Mouse (Mus musculus) limb, embryonic 15.5 days (tissue): Measurements from ENCODE around the gene Sppl3. TPM values are rescaled to one million over a fixed set of nuclear protein-coding genes. Genes with fewer than 3 reads are reported as not detected.

Source experiments
- ATAC-seq: fragments of 200-750 bp; cut with Nextera tagmentation; 2 replicates; pipeline ENCODE4 v1.8.0; 2017; ENCODE audit warnings: low read depth, moderate TSS enrichment; ENCODE audit not compliant: insufficient number of reproducible peaks, low FRiP score, low TSS enrichment
- H3K27ac ChIP-seq: fragments of 300-500 bp; sonication (generic); 2 replicates; pipeline ENCODE4 v1.5.1; 2015; ENCODE audit warnings: moderate library complexity, mild to moderate bottlenecking, inconsistent platforms
- H3K27me3 ChIP-seq: fragments of 300-500 bp; sonication (generic); 2 replicates; pipeline ENCODE4 v1.6.1; 2015; ENCODE audit warnings: inconsistent platforms
- H3K36me3 ChIP-seq: fragments of 300-500 bp; sonication (generic); 2 replicates; pipeline ENCODE4 v1.6.1; 2015; ENCODE audit warnings: inconsistent platforms
- H3K4me1 ChIP-seq: fragments of 300-500 bp; sonication (generic); 2 replicates; pipeline ENCODE4 v1.6.1; 2015; ENCODE audit warnings: inconsistent platforms
- H3K4me2 ChIP-seq: fragments of 300-500 bp; sonication (generic); 2 replicates; pipeline ENCODE4 v1.6.1; 2015; ENCODE audit warnings: mild to moderate bottlenecking, inconsistent platforms
- H3K4me3 ChIP-seq: fragments of 300-500 bp; sonication (generic); 2 replicates; pipeline ENCODE4 v1.5.1; 2015; ENCODE audit warnings: mild to moderate bottlenecking, inconsistent platforms
- H3K9ac ChIP-seq: fragments of 300-500 bp; sonication (generic); 2 replicates; pipeline ENCODE4 v1.6.1; 2015; ENCODE audit warnings: inconsistent platforms
- H3K9me3 ChIP-seq: fragments of 300-500 bp; sonication (generic); 2 replicates; pipeline ENCODE4 v1.6.1; 2016; ENCODE audit warnings: inconsistent platforms
- WGBS: fragments of 180-500 bp; shearing (Covaris S2); methylation state at CpG from one replicate; pipeline ENCODE4 v1.1.7; 2015; 5-methylcytosine and 5-hydroxymethylcytosine counted together
- polyA plus RNA-seq: library from polyadenylated mRNA; unstranded; fragments of >200 nt; fragmentation: Nextera tagmentation; extraction: Ambion mirVana; gene quantifications from 2 replicates; pipeline ENCODE4 v1.2.1, GENCODE M21; 2015

The Sppl3 gene
- 18.6 and 19.9 TPM in 2 replicates for polyA plus RNA-seq

DNA sequence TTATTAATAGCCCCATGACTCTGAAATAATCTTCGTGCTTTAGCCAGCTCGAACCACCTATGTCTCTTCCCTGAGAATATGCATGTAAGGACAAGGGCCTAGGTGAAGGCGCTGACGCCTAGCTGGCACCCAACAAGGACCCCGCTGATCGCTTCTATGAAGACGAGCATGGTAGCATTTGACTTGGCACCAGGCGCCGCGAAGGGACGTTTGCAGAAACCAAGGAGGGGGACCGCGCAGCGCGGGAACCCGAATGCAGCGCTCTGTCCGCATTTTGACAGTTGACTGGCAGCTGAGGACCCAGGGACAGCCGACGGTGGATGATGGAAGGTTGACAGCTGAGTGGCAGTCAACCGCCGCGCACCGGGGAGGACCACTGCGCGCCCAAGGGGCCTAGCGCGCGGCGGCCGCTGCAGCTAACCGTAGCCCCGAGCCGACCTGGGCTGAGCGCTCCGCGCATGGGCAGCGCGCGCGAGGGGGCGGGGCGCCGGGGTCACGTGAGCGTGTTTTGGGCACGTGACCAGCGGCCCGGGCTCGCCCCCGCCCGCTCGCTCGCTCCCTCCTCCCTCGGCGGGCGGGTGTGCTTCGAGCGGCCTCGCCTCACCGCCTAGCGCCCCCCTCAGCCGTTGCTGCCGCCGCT is at the start of gene Sppl3:
Gene Sppl3, plus strand, starts transcription at position 561 of the 640 bp plus-strand sequence.
- Histone ChIP-seq H3K27me3 (no peaks in the 10 kb centered on the region), H3K27ac (peak within 1 kb of the TSS; percentile 94), H3K4me2 (peak within 1 kb of the TSS; percentile 77), H3K4me3 (peak within 1 kb of the TSS; percentile 95), H3K9ac (peak within 1 kb of the TSS; percentile 99), H3K9me3 (no peaks in the 10 kb centered on the region), H3K4me1 (peaks cover 27% of the 10 kb centered on the region), H3K36me3 (no peaks in the 10 kb centered on the region)
- ATAC-seq: peak; percentile 87
- WGBS: 2% methylated on average over 50 of the region's 65 CpGs

DNA sequence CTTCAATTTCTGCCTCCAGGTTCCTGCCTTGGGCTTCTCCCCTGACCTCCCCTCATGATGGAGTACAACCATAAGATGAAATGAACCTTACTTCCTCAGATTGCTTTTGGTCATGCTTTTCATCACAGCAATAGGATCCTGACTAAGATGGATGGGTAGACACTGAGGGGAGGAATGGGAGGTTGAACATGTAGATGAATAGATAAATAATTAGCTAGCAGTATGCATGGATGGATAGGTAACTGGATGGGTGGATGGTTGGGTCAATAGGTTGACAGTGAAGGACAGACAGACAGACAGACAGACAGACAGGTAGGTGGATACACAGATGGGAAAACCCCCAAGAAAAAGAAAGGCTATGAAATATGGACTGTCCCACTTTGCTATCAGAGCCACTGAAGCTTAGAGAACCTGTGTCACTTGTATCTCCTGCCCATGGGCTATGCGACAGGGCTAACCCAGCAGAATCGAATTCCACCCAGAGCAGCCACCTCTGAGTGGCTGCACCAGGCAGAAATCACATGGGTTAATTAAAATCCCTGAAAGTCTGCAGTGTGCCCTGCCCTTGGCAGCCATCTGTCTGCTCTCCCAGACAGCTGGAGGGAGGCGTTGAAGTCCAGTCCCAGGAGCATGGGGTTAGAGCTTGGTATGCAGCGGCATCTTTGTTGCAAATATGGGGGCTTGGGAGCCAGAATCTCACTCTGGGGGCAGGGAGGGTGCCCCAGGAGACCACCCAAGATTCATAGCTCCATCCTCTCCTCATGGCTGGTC is 49.2 kb upstream of the Sppl3 start:
- H3K27ac ChIP-seq: no peak overlapping the region
- H3K27me3 ChIP-seq: no peaks in the 10 kb centered on the region
- H3K9me3 ChIP-seq: no peaks in the 10 kb centered on the region
- whole genome bisulfite sequencing: 19% methylated on average over 4 of the region's 4 CpGs
- H3K36me3 ChIP-seq: no peaks in the 10 kb centered on the region
- no peak overlapping the region for H3K9ac ChIP-seq
- H3K4me1 ChIP-seq: no peaks in the 10 kb centered on the region; the same call in 1 of the 2 replicates
- ATAC-seq: no peak
- H3K4me2 ChIP-seq: no peak overlapping the region
- H3K4me3 ChIP-seq: no peak overlapping the region

DNA sequence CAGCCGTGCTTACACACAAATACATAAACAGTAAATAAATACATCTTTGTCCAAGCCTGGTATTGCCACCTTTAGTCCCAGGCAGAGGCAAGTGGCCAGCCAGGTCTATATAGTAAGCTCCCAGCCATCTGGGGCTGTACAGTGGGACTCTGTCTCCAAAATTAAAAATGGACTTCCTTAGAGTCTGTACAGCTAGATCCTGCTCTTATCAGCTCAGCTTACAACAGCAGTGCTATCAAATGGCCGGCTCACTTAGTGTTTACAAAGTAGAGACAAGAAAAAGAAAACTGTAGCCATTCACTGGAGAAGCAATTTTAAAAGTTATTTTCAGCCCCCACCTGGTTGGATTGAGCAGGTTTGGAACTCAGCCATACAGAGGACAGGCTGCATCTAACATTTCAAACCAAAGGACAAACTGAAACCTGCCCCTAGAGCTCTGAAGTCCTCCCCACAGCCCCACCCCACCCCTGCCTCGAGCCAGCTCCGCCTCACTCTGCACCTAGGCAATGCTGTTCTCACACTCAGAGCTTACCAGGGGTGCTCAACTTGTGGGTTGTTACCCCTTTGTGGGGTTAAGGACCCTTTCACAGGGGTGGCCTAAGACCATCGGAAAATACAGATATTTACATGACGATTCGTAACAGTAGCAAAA is 46.5 kb upstream of the Sppl3 start:
- H3K4me1 ChIP-seq: no peaks in the 10 kb centered on the region; the same call in 1 of the 2 replicates
- H3K9me3 ChIP-seq: no peaks in the 10 kb centered on the region
- H3K9ac ChIP-seq: no peak overlapping the region
- no peak for ATAC-seq
- H3K4me3 ChIP-seq: no peak overlapping the region
- no peak overlapping the region for H3K27ac ChIP-seq
- 59% methylated on average over 7 of the region's 7 CpGs for WGBS
- no peak overlapping the region for H3K4me2 ChIP-seq
- no peaks in the 10 kb centered on the region for H3K36me3 ChIP-seq
- peaks cover 18% of the 10 kb centered on the region for H3K27me3 ChIP-seq

DNA sequence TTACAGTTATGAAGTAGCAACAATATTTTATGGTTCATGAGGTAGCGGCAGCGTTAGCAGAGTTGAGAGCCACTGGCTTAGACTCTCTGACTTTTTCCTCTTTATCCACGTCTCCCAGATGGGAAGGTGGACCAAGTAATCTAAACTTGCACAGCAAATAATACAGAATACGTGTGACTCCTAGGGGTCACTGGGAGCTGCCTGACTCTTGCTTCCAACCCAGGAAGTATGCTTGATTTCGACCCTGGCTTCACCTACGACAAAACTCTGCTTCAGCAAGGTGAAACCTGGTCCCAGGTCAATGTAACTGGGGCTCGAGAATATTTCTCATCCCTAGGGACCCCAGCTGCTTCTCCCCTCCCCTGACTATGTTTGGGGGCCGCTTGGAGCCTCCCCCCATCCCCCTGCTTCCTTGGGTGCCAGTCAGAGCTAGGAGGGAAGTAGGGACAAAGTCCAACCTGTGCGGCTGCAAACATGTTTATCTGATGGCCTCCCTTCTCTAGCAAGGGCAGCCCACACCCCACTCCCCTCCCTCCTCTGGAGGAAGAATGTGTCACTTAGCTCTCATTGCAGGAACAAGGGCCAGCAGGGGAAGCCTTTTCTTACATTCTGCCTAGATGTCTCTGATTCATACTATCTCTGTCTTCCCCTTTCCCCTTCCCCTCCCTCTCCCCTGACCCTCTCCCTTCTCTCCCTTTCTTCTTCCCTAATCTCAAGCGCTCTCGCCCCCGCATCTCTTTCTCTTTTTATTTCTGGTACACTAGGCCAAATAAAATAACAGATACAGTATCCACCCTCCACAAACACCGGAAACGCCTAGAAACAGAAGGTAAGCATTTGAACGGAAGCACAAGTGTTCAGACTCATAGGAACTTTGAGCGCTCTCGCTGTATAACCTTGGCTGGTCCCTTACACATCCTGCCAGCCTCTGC is 45.7 kb upstream of the Sppl3 start:
- Histone ChIP-seq H3K4me1 (no peaks in the 10 kb centered on the region; the same call in 1 of the 2 replicates), H3K4me3 (no peak overlapping the region), H3K27ac (no peak overlapping the region), H3K27me3 (peaks cover 18% of the 10 kb centered on the region), H3K9ac (no peak overlapping the region), H3K4me2 (no peak overlapping the region), H3K36me3 (no peaks in the 10 kb centered on the region), H3K9me3 (no peaks in the 10 kb centered on the region)
- ATAC-seq: no peak
- 60% methylated on average over 17 of the region's 17 CpGs for WGBS

DNA sequence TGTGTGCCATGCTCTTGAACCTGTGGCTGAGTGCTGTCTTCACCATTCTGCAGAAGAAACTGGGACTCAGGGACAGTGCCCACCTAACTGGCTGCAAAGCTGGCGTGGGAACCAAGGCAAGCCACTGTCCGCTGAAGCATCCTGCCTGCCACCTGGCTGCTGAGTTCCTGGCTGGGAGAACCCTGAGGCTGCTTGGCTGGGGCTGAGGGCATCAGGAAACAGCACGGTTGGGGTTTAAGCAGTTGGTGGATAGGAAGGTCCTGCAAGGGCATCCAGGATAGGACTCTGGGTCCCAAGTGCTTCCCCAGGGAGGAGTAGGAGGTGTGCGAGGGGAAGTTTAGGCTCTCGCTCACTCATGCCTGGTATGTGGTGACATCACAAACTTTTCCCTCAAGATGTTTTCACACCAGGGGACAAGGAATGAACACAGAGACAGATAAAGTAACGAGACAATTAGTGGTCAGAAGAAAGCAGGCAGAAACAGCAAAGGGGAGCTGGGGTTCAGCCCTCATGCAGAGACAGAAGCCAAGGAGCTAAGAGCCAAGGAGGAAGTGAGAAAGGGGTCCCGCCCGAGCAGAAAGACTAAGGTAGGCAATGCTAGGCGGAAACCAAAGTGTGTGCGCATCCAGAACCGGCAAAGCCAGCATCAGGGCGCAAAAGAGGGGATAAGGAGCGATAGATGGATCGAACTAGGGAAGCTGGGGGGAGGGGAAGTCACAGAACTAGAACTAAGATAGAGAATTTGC is 43.2 kb upstream of the Sppl3 start:
- 40% methylated on average over 14 of the region's 14 CpGs for WGBS
- Histone ChIP-seq H3K27ac (no peak overlapping the region), H3K4me2 (no peak overlapping the region), H3K9ac (no peak overlapping the region), H3K36me3 (no peaks in the 10 kb centered on the region), H3K9me3 (no peaks in the 10 kb centered on the region), H3K4me3 (no peak overlapping the region), H3K27me3 (peaks cover 18% of the 10 kb centered on the region), H3K4me1 (no peaks in the 10 kb centered on the region; the same call in 1 of the 2 replicates)
- ATAC-seq: no peak

DNA sequence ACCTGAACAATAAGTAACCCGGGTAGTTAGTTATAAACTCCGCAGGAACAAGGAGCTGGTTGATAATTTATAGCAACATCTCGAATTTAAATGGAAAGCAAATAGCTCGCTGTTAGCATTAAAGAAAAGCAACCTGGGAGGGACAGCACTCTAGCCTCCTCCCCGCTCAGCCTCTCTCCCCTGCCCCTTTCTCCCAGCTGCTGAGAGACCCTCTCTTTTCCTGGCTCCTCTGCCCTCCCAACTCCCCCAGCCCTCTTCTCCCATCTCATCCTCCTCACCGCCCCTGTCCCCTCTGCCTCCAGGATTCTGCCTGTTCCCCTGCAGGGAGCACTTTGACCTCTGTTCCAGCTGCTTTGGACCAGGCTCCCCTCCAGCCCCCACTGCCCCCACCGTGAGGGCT is 42.3 kb upstream of the Sppl3 start:
- no peak overlapping the region for H3K4me2 ChIP-seq
- H3K27me3 ChIP-seq: peaks cover 18% of the 10 kb centered on the region
- WGBS: 30% methylated on average over 7 of the region's 7 CpGs
- H3K9me3 ChIP-seq: no peaks in the 10 kb centered on the region
- H3K36me3 ChIP-seq: no peaks in the 10 kb centered on the region
- no peak overlapping the region for H3K9ac ChIP-seq
- H3K4me3 ChIP-seq: no peak overlapping the region
- no peaks in the 10 kb centered on the region; the same call in 1 of the 2 replicates for H3K4me1 ChIP-seq
- ATAC-seq: no peak
- H3K27ac ChIP-seq: no peak overlapping the region

DNA sequence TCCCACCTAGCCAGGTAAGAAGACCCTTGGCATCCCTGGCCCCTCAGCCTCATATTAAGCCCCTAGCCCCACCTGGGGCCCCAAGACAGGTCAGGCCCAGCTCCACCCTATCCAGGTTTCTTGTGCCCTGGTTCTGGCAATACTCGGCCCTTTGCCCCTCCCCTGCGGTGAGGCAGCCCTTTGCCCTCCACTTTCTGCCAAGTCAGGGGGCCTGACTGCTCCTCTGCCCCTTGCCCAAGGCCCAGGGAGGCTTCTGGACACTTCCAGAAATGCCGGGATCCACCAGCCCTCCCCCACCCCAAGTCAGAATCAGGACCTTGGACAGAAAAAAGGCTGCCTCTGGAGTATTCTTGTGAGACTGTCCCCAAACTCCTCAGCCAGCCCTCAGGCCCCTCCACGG is 41.9 kb upstream of the Sppl3 start:
- Histone ChIP-seq H3K36me3 (no peaks in the 10 kb centered on the region), H3K9ac (no peak overlapping the region), H3K27ac (no peak overlapping the region), H3K4me1 (no peaks in the 10 kb centered on the region; the same call in 1 of the 2 replicates), H3K4me3 (no peak overlapping the region), H3K9me3 (no peaks in the 10 kb centered on the region), H3K27me3 (peaks cover 18% of the 10 kb centered on the region), H3K4me2 (no peak overlapping the region)
- ATAC-seq: no peak
- WGBS: 16% methylated on average over 4 of the region's 4 CpGs

DNA sequence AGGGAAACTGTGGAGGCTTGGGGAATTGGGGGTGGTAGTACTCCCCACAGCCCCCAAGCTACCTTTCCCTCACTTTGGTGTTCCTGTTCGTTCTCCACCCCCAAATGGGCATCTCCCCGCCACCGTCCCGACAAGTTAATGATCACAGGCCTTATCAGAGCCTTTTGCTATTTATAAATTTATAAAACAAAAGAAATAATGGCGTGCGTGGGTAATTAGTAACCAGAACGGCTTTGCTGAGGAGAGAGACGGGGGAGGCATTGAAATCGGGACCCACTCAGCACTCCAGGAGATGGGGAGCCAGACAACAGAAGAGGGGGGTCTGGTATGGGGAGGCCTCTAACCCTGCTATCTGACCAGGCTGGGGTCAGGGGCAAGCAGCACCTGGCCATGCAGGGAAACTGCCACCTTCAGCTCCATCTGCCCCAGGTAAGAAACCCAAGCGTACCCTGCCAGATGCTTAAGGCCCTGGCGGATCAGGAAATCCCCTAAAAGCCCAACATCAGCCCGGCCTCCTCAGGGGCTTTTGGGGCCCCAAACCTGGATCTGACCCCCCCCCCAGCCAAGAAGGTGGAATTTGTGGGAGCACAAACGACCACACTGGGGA is 41.2 kb upstream of the Sppl3 start:
- Histone ChIP-seq H3K36me3 (no peaks in the 10 kb centered on the region), H3K4me2 (no peak overlapping the region), H3K27ac (no peak overlapping the region), H3K27me3 (peaks cover 18% of the 10 kb centered on the region), H3K4me3 (no peak overlapping the region), H3K9ac (no peak overlapping the region), H3K9me3 (no peaks in the 10 kb centered on the region), H3K4me1 (no peaks in the 10 kb centered on the region)
- 58% methylated on average over 13 of the region's 13 CpGs for WGBS
- ATAC-seq: no peak

DNA sequence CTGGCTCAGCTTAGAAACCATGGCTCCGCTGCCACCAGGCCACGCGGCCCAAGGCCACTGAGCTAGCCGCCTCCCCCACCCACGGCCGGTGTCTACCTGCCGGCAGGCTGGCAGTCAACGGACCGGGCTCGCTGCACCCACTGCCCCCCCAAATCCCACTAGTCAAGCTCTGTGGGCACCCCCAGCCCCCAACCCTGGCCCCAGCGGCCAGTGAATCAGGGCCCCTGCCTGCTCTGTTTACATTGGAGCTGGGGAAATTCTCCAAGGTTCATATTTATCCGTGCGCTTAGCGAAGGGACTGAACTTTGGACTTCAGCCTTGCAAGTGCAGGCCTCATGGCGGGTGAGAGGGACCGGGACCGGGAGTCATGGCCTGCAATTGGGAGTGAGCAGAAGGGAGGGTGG is 40.1 kb upstream of the Sppl3 start, which contains the start of gene Hnf1a:
Gene Hnf1a, minus strand, starts transcription at position 271 of the 404 bp plus-strand sequence.
- H3K4me1 ChIP-seq: no peaks in the 10 kb centered on the region
- no peak within 1 kb of the TSS for H3K27ac ChIP-seq
- no peaks in the 10 kb centered on the region for H3K36me3 ChIP-seq
- no peaks in the 10 kb centered on the region for H3K9me3 ChIP-seq
- peaks cover 18% of the 10 kb centered on the region for H3K27me3 ChIP-seq
- no peak for ATAC-seq
- WGBS: 83% methylated on average over 17 of the region's 17 CpGs
- H3K9ac ChIP-seq: no peak within 1 kb of the TSS
- no peak within 1 kb of the TSS for H3K4me2 ChIP-seq
- H3K4me3 ChIP-seq: no peak within 1 kb of the TSS

DNA sequence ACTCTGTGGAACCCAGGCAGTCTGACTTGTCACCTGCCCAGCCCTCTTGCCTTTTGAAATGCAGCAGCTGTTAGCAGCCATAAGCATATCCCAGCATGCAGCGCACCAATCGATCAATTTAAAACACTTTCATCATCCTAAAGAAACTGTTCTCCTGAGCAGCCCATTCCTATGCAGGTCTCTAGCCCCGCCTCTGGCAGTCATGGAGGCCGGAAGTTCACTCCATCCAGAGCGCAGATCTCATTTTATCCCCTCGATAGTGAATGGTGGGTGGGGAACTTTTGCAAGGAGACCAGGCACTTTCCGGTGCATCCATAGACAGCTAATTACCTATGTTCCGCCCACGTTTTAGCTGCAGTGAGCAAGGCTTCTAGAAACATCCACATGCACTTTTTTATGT is 38.7 kb upstream of the Sppl3 start:
- Histone ChIP-seq H3K27ac (no peak overlapping the region), H3K36me3 (no peaks in the 10 kb centered on the region), H3K4me3 (no peak overlapping the region), H3K9ac (no peak overlapping the region), H3K9me3 (no peaks in the 10 kb centered on the region), H3K27me3 (peaks cover 18% of the 10 kb centered on the region), H3K4me2 (no peak overlapping the region), H3K4me1 (no peaks in the 10 kb centered on the region)
- ATAC-seq: no peak
- WGBS: 79% methylated on average over 9 of the region's 9 CpGs
